In the genomic region with DNA sequence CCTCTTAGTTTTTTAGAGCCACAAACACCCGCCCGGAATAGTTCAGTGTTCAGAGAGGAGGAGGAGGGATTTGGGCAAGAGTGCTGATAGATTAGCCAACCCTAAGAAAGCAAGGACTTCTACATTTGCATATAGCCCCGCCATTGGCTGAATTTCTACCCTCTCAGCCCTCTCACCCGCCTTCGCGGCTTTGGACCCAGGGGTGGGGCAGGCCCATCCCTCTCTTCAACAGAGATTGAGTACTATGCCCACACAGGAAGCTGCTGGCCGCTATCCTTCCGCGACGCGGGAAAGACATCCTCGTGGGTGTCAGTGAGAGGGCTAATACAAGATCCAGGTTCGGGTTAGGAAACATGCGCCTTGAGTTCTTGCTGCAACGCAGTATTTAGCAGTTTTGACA, we compare ENCODE assay signal across 8 mouse cellular contexts. TPM values are rescaled to one million over a fixed set of nuclear protein-coding genes. Genes with fewer than 3 reads are reported as not detected.
DNase-seq lines count a peak whose midpoint lies in the region; ATAC-seq lines count a peak whose summit lies in the region.

No protein-coding gene starts in this region.

- DNase-seq in cerebellum, adult 11-12 months = peak; percentile 31
- no peak for DNase-seq in cerebellum, adult 11 months
- peak; percentile 34 for DNase-seq in c-Kit-positive CD71-positive TER-119-positive erythroid progenitor cells, embryonic 14.5 days (ENCODE audit: low spot score)
- DNase-seq in forelimb bud, embryonic 11.5 days (ENCODE audit: low read depth, low spot score) = peak; percentile 82
- peak; percentile 77 for DNase-seq in hindbrain, embryonic 11.5 days (ENCODE audit: low spot score)
- peak; percentile 77 for DNase-seq in limb, embryonic 10.5 days (ENCODE audit: low spot score)
- peak; percentile 95 for DNase-seq in midbrain, embryonic 11.5 days (ENCODE audit: low spot score, missing footprints)
- peak; percentile 72 to 76 for DNase-seq in spleen, postnatal 36 days (ENCODE audit: low spot score in 2 of 2)

- H3K9me3 ChIP-seq in hindbrain, embryonic 11.5 days (ENCODE audit: control insufficient read depth, low read length) = no peaks in the 10 kb centered on the region
- H3K9me3 ChIP-seq in limb, embryonic 10.5 days (replicated peaks) = no peaks in the 10 kb centered on the region
- H3K9me3 ChIP-seq in midbrain, embryonic 11.5 days (ENCODE audit: control insufficient read depth, low read length) = no peaks in the 10 kb centered on the region

- peak; percentile 87 for ATAC-seq in hindbrain, embryonic 11.5 days (ENCODE audit: low FRiP score)
- ATAC-seq in midbrain, embryonic 11.5 days (ENCODE audit: low FRiP score) = peak; percentile 89

- no peak overlapping the region for H3K27ac ChIP-seq in hindbrain, embryonic 11.5 days (ENCODE audit: low read depth, low read length)
- H3K27ac ChIP-seq in limb, embryonic 10.5 days = no peak overlapping the region
- no peak overlapping the region for H3K27ac ChIP-seq in midbrain, embryonic 11.5 days (ENCODE audit: low read depth, low read length)

- peaks cover 11% of the 10 kb centered on the region for H3K4me1 ChIP-seq in hindbrain, embryonic 11.5 days (replicated peaks; ENCODE audit: control insufficient read depth, insufficient read depth, low read length)
- H3K4me1 ChIP-seq in limb, embryonic 10.5 days = peaks cover 56% of the 10 kb centered on the region
- peaks cover 22% of the 10 kb centered on the region for H3K4me1 ChIP-seq in midbrain, embryonic 11.5 days (ENCODE audit: control insufficient read depth, insufficient read depth, low read length)

- 0 out of 2 replicates have a peak overlapping the region, but pooled peaks have one; percentile 44 for H3K4me3 ChIP-seq in hindbrain, embryonic 11.5 days (ENCODE audit: low read depth, low read length)
- H3K4me3 ChIP-seq in limb, embryonic 10.5 days = peak overlapping the region; percentile 59
- 0 out of 2 replicates have a peak overlapping the region, but pooled peaks have one; percentile 3 for H3K4me3 ChIP-seq in midbrain, embryonic 11.5 days (ENCODE audit: low read depth, low read length)

- no peak overlapping the region for H3K9ac ChIP-seq in hindbrain, embryonic 11.5 days (ENCODE audit: low read depth, low read length)
- no peak overlapping the region for H3K9ac ChIP-seq in midbrain, embryonic 11.5 days (ENCODE audit: low read length)

- 0 out of 2 replicates have a peak overlapping the region, but pooled peaks have one; percentile 17 for H3K4me2 ChIP-seq in hindbrain, embryonic 11.5 days (replicated peaks; ENCODE audit: low read depth, low read length)
- peak overlapping the region; percentile 34 for H3K4me2 ChIP-seq in midbrain, embryonic 11.5 days

- H3K36me3 ChIP-seq in hindbrain, embryonic 11.5 days (ENCODE audit: control insufficient read depth, insufficient read depth, low read length) = no peaks in the 10 kb centered on the region
- no peaks in the 10 kb centered on the region for H3K36me3 ChIP-seq in limb, embryonic 10.5 days
- H3K36me3 ChIP-seq in midbrain, embryonic 11.5 days (ENCODE audit: control insufficient read depth, insufficient read depth, low read length) = no peaks in the 10 kb centered on the region

- H3K27me3 ChIP-seq in hindbrain, embryonic 11.5 days (ENCODE audit: control insufficient read depth, insufficient read depth, low read length) = peaks cover 68% of the 10 kb centered on the region
- peaks cover 100% of the 10 kb centered on the region for H3K27me3 ChIP-seq in limb, embryonic 10.5 days (ENCODE audit: low read depth, poor library complexity, severe bottlenecking)
- peaks cover 77% of the 10 kb centered on the region for H3K27me3 ChIP-seq in midbrain, embryonic 11.5 days (ENCODE audit: control insufficient read depth, insufficient read depth, low read length)

- WGBS in hindbrain, embryonic 11.5 days = 1% methylated on average over 15 of the region's 15 CpGs
- 0% methylated on average over 15 of the region's 15 CpGs for WGBS in limb, embryonic 10.5 days
- under 1% methylated on average over 15 of the region's 15 CpGs for WGBS in midbrain, embryonic 11.5 days

RNA-seq across cellular contexts. Expression of a gene that starts 1.4 kb away (rescaled TPM):
- 6.7 and 10.0 TPM in 2 replicates for polyA plus RNA-seq in hindbrain, embryonic 11.5 days (2014; fragmentation: Nextera tagmentation; extraction: Ambion mirVana)
- polyA plus RNA-seq in limb, embryonic 10.5 days (2016; fragmentation: Nextera tagmentation; extraction: Ambion mirVana) = 30.1 and 34.2 TPM in 2 replicates
- 3.3 and 3.4 TPM in 2 replicates for polyA plus RNA-seq in midbrain, embryonic 11.5 days (2014; fragmentation: Nextera tagmentation; extraction: Ambion mirVana)

RNA-seq across cellular contexts. Expression of a gene that starts 18.2 kb away (rescaled TPM):
- polyA plus RNA-seq in hindbrain, embryonic 11.5 days (2014; fragmentation: Nextera tagmentation; extraction: Ambion mirVana) = 1.6 and 2.0 TPM in 2 replicates
- polyA plus RNA-seq in limb, embryonic 10.5 days (2016; fragmentation: Nextera tagmentation; extraction: Ambion mirVana) = 1.3 and 1.6 TPM in 2 replicates
- polyA plus RNA-seq in midbrain, embryonic 11.5 days (2014; fragmentation: Nextera tagmentation; extraction: Ambion mirVana) = 1.4 and 2.3 TPM in 2 replicates

RNA-seq across cellular contexts. Expression of a gene that starts 24.1 kb away (rescaled TPM):
- 0.22 TPM in 1 of 2 replicates, not detected in the other for polyA plus RNA-seq in hindbrain, embryonic 11.5 days (2014; fragmentation: Nextera tagmentation; extraction: Ambion mirVana)
- polyA plus RNA-seq in limb, embryonic 10.5 days (2016; fragmentation: Nextera tagmentation; extraction: Ambion mirVana) = 0.16 and 0.29 TPM in 2 replicates
- not detected in 2 replicates for polyA plus RNA-seq in midbrain, embryonic 11.5 days (2014; fragmentation: Nextera tagmentation; extraction: Ambion mirVana)

RNA-seq across cellular contexts. Expression of a gene that starts 59.8 kb away (rescaled TPM):
- 6.4 TPM in 2 replicates for polyA plus RNA-seq in hindbrain, embryonic 11.5 days (2014; fragmentation: Nextera tagmentation; extraction: Ambion mirVana)
- 22.8 and 25.5 TPM in 2 replicates for polyA plus RNA-seq in limb, embryonic 10.5 days (2016; fragmentation: Nextera tagmentation; extraction: Ambion mirVana)
- 6.7 and 7.1 TPM in 2 replicates for polyA plus RNA-seq in midbrain, embryonic 11.5 days (2014; fragmentation: Nextera tagmentation; extraction: Ambion mirVana)

Comparison
In these comparisons a context has a peak if more than half of its experiments do, and no peak if none do; other contexts are left out.
1. H3K4me3 ChIP-seq: peak in every context shown above with its lines; median percentile 59 in limb, embryonic 10.5 days; 44 in hindbrain, embryonic 11.5 days; 3 in midbrain, embryonic 11.5 days.